Mouse (Mus musculus) T-helper 1 cell (primary cell): Measurements from ENCODE around the gene Msmb.
"Not testable (repeated sequence)": the region's sequence is repeated elsewhere in the genome, so short reads cannot be mapped to it uniquely, and the experiment has no call there.

Experiments used
- in situ Hi-C: fragments of 300-600 bp; cut with MboI, MseI; formaldehyde crosslinking; loops from one replicate; pipeline ENCODE4 v1.15.1; 2025; ENCODE audit warnings: high pct_unique_total_duplicates

Gene Msmb

DNA sequence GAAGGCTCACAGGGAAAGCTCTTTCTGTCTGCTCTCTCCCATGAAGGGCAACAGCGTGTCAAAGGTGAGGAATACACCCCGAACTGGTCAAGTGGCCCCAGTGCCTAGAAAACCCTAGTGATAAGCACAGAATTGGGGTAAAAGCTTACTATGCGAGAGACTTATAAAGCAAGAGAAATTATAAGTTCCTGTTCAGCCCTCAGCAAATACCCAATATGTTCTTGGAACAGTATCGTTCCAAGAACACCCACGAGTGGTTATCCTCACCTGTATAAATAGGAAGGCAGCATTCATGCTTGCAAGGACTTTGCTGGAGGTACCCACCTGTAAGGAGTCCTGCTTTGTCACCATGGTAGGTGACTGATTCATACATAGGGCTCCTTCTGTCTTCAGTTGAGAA lies at the start of gene Msmb:
TSS of gene Msmb (plus strand) at position 301 of the 400 bp plus-strand sequence.
- in situ Hi-C loops: no loop called here

DNA sequence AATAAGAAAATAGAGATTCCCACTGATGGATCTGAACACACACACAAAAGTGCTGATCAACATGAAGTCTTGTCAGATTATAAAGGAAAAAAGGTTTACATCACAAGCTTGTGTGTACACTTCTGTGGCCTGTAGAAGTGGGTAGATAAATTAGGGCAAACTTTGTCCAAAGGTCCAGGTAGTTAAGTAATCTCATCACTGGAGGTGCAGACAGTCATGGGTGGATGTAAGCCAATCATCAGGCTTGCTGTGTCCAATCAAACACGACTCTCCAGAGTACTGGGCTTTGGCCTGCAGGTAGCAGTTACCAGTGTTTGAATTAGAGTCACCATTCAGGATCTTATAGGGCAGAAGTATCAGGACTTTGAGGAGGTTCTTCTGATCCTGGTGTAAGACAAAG lies 48.8 kb upstream of the Msmb start:
- in situ Hi-C loops: no loop called here

- in situ Hi-C loops: no loop called here
These were observed 48.2 kb upstream of the Msmb start for GRCm38 (mm10) chr14:32093500-32094117.

GRCm38 (mm10) chr14:32095646-32096045 lies 46.2 kb upstream of the Msmb start:
- in situ Hi-C loops: no loop called here

GRCm38 (mm10) chr14:32096740-32097139 lies 45.1 kb upstream of the Msmb start:
- in situ Hi-C loops: no loop called here

DNA sequence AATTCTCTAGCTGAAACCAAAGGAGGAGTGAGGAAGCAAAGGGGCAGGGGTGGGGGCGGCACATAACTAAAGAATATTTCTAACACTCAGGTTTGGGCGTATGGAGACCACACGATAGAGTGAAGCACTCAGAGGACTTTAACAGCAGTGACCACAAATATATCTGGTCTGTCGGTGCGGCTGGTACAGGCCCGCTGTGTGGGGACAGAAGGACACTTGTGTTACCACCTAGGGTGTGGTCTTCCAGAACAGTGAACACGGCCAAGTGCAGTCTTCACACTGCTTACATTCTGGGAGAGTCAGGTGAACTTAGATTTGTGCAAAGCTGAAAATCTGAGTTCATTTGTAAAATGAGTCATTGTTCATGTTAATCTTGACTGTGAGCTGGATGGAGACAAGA lies 44.1 kb upstream of the Msmb start:
- in situ Hi-C loops: no loop called here

DNA sequence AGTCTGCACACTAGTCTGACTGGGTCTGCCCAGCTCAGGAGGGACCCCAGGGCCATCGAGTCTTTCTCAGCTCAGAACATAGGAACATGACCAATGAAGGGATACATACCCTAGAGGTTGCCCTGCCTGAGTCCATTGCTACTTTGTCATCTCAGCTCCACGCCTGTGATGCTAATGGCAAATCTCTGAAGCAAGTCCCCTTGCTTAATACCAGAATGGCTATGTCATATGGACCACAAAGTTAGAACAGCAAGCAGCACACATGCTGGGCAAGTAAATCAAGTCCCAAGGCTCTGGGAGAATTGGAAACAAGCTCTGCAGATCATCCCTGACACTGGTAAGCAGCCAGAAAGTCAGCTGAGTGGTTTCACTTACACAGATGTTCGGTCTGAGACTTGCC lies 42.9 kb upstream of the Msmb start:
- in situ Hi-C loops: no loop called here

- in situ Hi-C loops: no loop called here
These were observed 38.3 kb upstream of the Msmb start for GRCm38 (mm10) chr14:32103556-32103955.

DNA sequence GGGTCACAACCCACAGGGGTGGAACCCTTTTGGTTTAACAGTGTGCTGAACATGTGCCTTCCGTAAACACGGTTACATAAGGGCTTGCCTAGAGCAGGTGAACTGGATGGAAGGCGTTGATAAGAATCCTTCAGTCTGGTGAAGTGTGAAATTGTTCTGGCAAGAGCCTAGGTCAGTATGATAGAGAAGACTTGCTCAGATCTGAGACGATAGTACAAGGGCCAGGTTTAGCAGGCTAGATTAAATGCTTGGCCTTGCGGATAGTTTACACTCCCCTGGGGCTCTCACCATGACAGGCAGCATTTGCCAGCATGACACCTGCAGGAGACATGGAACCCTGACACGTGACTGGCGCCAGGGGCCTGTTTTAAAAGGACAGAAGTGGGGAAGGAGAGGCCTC lies 36.2 kb upstream of the Msmb start:
- in situ Hi-C loops: no loop called here

DNA sequence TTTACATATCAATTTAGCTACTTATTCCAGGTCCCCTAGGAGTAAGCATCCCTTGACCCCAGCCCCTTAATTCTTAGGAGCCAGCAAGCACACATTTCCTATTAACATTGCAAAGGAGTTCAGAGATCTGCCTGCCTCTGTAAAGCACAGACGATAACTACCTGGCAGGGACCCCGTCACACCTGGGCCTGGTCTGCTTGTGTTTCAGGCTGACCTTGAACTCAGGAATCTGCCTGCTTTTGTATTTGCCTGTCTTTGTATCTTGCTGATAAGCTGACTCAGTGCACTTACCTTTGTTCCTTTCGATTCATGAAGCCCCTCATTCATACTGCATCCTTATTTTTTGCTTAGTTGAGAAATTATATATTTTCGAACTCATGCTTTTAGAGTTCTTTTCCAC lies 34.9 kb upstream of the Msmb start:
- in situ Hi-C loops: no loop called here

DNA sequence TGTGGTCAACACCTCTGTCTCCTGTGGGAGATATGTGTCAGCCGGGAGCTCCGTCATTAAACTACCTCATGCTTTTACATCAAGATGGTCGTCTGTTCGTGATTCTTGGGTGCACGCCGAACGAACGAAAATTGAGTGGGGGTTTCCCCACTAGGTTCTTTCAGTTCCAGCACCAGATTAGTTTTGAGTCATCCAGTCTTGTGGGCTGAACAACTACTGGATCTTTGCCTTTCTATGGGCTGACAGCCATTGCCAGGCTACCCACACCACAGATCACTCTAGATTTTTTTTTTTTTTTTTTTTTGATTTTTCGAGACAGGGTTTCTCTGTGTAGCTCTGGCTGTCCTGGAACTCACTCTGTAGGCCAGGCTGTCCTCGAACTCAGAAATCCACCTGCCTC lies 29.7 kb upstream of the Msmb start:
- in situ Hi-C loops: not testable (repeated sequence)

DNA sequence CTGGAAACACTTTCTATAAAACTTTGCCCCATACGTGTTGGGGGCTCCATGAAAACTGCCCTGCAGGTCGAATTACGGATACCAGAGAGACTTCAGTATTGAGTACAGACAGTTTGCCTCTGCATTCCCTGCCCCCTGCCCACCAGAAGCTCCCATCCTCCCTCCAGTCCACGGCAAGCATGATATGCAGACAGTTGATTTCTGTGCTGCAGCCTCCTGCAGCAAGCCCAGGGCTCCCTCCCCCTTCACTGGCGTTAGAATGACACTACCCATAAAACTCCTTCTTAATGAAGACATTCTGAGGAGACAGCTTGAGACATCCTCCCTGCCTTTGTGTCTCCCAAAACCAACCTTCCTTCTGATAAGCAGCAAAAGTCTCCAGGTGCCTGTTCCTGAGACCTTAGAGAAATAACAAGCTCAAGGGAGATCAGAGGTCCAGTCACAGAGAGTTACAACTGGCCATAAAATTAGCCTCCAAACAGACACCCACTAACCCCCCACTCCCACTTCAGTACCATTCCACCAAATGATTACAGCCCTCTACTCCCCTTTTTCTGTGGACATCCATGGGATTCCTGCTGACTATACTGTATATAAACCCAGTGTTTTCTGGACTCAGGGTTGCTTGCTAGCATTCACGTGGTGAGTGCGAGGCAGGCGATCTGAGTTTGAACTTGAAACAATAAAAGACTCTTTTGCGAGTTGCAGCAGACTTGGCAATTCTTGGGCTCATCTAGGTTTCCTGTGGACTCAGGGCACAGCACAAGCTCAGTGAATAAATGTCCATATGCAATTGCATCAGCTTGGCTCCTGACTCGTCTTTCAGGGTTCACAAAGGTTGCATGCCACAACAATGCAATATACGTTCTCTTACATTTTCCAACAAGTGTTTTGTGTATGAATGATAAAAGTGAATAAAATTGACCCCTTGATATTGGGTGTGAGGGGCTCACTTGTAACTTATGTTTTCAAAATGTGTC lies 20.6 kb upstream of the Msmb start:
- in situ Hi-C loops: no loop called here

DNA sequence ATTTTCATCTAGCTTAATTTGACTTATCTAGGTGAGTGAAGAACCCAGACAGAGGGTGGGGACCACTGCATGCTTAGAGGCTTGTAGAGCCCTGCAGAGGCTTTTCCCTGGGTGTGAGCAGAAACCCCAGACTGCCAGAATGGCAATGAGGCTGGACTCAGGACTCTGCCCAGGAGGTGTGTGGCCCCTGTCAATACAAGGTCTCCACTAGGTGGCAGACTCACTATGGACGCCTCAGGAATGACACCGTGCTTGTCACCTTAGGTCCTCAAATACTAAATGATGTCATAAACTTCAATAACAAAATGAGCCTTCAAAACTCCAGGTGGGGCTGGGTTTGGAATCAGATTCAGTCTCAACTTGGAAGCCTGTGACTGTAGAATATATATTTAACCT lies 19.9 kb upstream of the Msmb start:
- in situ Hi-C loops: no loop called here

DNA sequence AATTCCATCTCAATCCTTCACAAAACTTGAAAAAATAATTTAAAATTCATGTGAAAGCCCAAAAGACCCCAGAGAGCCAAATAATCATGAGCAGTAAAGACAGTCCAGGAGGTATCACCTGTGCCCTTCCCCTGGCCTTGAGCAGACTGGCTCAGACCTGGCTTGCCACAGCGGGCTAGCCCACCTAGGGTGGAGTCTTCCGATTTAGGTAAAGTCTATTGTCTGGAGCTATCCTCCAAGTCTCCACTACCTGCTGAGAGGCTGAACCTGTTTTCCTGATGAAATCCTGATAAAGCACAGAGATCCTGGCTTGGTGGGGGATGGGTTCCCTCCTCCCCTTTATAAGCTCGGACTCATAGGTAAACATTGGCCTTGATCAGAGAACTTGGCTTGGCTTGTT lies 17.6 kb upstream of the Msmb start:
- in situ Hi-C loops: no loop called here

DNA sequence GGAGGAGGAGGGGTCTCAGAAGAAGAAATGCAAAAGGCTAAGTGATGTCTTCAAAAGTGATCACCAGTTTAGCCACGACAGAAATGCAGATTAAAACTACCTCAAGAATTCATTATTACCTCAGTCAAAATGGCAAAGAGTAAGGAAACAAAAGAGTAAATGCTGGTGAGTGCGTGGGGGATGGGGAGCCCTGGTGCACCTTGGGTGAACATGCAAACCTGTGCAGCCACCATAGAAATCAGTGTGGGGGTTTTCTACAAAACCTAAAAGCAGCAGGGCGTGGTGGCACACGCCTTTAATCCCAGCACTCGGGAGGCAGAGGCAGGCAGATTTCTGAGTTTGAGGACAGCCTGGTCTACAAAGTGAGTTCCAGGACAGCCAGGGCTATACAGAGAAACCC lies 16.6 kb upstream of the Msmb start:
- in situ Hi-C loops: not testable (repeated sequence)

- in situ Hi-C loops: no loop called here
These were observed 13.4 kb upstream of the Msmb start for GRCm38 (mm10) chr14:32128409-32128808.

- in situ Hi-C loops: no loop called here
These were observed 10.0 kb upstream of the Msmb start for GRCm38 (mm10) chr14:32131836-32132235.

DNA sequence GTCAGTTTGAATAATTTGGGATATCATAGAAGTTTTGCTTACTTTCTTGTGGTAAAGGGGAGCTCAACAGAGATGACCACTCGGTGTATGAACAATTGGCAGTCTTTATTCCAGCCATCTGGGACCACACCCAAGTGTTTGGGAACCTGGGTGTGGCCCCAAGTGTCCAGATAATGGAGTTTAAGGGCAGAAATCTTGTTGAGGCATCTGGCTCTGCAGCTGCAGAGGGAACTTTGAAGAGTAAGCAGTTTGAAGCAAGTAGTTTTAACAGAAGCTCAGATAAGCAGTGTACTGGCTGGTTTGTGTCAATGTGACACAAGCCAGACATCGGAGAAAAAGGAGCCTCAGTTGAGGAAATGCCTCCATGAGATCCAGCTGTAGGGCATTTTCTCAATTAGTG lies 7.5 kb upstream of the Msmb start:
- in situ Hi-C loops: no loop called here

GRCm38 (mm10) chr14:32136467-32136866 lies 5.4 kb upstream of the Msmb start:
- in situ Hi-C loops: not testable (repeated sequence)

GRCm38 (mm10) chr14:32140359-32140965 lies 1.4 kb upstream of the Msmb start:
- in situ Hi-C loops: no loop called here

DNA sequence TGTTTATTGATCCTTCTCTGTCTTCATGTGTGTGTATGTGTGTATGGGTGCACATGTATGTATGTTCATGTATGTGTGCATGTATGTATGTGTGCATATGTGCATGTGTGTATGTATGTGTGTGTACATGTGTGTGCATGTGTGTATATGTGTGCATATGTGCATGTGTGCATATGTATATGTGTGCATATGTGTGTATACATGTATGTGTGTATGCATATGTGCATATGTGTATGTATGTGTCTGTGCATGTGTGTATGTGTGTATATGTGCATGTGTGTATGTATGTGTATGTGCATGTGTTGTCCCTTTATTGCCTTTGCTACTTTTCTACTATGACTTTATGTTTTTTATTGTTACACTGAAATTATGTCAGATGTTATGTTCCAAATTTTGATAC lies 2.9 kb downstream of the Msmb start:
- in situ Hi-C loops: no loop called here

- in situ Hi-C loops: no loop called here
These were observed 3.6 kb downstream of the Msmb start for GRCm38 (mm10) chr14:32145401-32145800.
